Mouse (Mus musculus) heart, embryonic 12.5 days (tissue): ENCODE measurements around the gene Ninl. TPM values are rescaled to one million over a fixed set of nuclear protein-coding genes. Genes with fewer than 3 reads are reported as not detected.

ENCODE experiments used
- ATAC-seq: fragments of 200-750 bp; cut with Nextera tagmentation; 2 replicates; pipeline ENCODE4 v1.8.0; 2017; ENCODE audit warnings: moderate TSS enrichment, moderate library complexity; ENCODE audit not compliant: insufficient number of reproducible peaks, low FRiP score
- H3K27ac ChIP-seq: fragments of 300-500 bp; sonication (generic); 2 replicates; pipeline ENCODE4 v1.5.1; 2016; ENCODE audit warnings: mild to moderate bottlenecking, moderate library complexity; ENCODE audit not compliant: poor library complexity, severe bottlenecking
- H3K27me3 ChIP-seq: fragments of 300-500 bp; sonication (generic); replicated peaks from 2 replicates; pipeline ENCODE4 v1.6.1; 2016; ENCODE audit warnings: mild to moderate bottlenecking, moderate library complexity
- H3K36me3 ChIP-seq: fragments of 300-500 bp; sonication (generic); 2 replicates; pipeline ENCODE4 v1.6.1; 2016; ENCODE audit warnings: mild to moderate bottlenecking, moderate library complexity
- H3K4me1 ChIP-seq: fragments of 300-500 bp; sonication (generic); replicated peaks from 2 replicates; pipeline ENCODE4 v1.6.1; 2016; ENCODE audit warnings: mild to moderate bottlenecking
- H3K4me2 ChIP-seq: fragments of 300-500 bp; sonication (generic); 2 replicates; pipeline ENCODE4 v1.6.1; 2016; ENCODE audit warnings: mild to moderate bottlenecking, moderate library complexity
- H3K4me3 ChIP-seq: fragments of 300-500 bp; sonication (generic); 2 replicates; pipeline ENCODE4 v1.5.1; 2016; ENCODE audit warnings: mild to moderate bottlenecking
- H3K9ac ChIP-seq: fragments of 300-500 bp; sonication (generic); 2 replicates; pipeline ENCODE4 v1.6.1; 2016; ENCODE audit warnings: mild to moderate bottlenecking, moderate library complexity
- H3K9me3 ChIP-seq: fragments of 300-500 bp; sonication (generic); replicated peaks from 2 replicates; pipeline ENCODE4 v1.6.1; 2016; ENCODE audit warnings: mild to moderate bottlenecking, moderate library complexity
- WGBS: fragments of 180-500 bp; shearing (Covaris S2); methylation state at CpG from one replicate; pipeline ENCODE4 v1.1.7; 2016; 5-methylcytosine and 5-hydroxymethylcytosine counted together
- polyA plus RNA-seq: library from polyadenylated mRNA; unstranded; fragments of >200 nt; fragmentation: Nextera tagmentation; extraction: Ambion mirVana; gene quantifications from 2 replicates; pipeline ENCODE4 v1.2.1, GENCODE M21; 2016

The Ninl gene
- 6.7 and 8.4 TPM in 2 replicates for polyA plus RNA-seq

GRCm38 (mm10) chr2:151039232-151039695, at the start of gene Ninl, which contains the start of gene Nanp:
Gene Ninl (minus strand): TSS chr2:151039382.
Gene Nanp (minus strand): TSS chr2:151039398.
- Histone ChIP-seq H3K27ac (peak within 1 kb of the TSS; percentile 73), H3K4me1 (peaks cover 14% of the 10 kb centered on the region), H3K4me3 (peak within 1 kb of the TSS; percentile 83), H3K27me3 (no peaks in the 10 kb centered on the region), H3K9me3 (no peaks in the 10 kb centered on the region), H3K9ac (peak within 1 kb of the TSS; percentile 93), H3K36me3 (no peaks in the 10 kb centered on the region), H3K4me2 (peak within 1 kb of the TSS; percentile 76)
- peak; percentile 95 for ATAC-seq
- under 1% methylated on average over 34 of the region's 34 CpGs for WGBS

DNA sequence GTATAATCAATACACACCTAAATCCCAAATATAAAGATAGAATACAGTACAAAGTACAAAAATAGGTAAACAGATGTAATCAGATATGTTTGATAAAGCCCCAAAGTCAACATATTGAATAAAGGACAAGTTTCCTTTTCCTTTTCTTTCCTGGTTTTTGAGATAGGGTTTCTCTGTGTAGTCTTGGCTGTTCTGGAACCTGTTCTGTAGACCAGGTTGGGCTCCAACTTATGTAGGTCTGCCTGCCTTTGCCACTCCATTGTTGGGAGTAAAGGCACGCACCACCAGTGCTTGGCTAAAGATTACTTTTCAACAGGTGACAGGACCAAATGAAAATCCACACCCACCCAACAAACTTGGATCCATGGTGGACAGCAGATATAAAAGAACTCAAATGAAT, 17.5 kb upstream of the Ninl start:
- no peak overlapping the region for H3K4me2 ChIP-seq
- H3K36me3 ChIP-seq, result no peaks in the 10 kb centered on the region
- H3K4me3 ChIP-seq, result no peak overlapping the region
- H3K4me1 ChIP-seq, result no peaks in the 10 kb centered on the region
- no peak overlapping the region for H3K27ac ChIP-seq
- H3K9me3 ChIP-seq, result 0 out of 2 replicates have a peak, but pooled peaks cover 3% of the 10 kb centered on the region
- H3K9ac ChIP-seq, result no peak overlapping the region
- no peak for ATAC-seq
- no peaks in the 10 kb centered on the region for H3K27me3 ChIP-seq
- WGBS, result 82% methylated on average over 1 of the region's 1 CpGs

GRCm38 (mm10) chr2:151040411-151040810, 1.2 kb upstream of the Ninl start:
- H3K36me3 ChIP-seq, result no peaks in the 10 kb centered on the region
- H3K4me1 ChIP-seq, result peaks cover 14% of the 10 kb centered on the region
- H3K4me2 ChIP-seq, result no peak overlapping the region
- H3K9me3 ChIP-seq, result no peaks in the 10 kb centered on the region
- no peaks in the 10 kb centered on the region for H3K27me3 ChIP-seq
- no peak overlapping the region for H3K9ac ChIP-seq
- no peak for ATAC-seq
- no peak overlapping the region for H3K4me3 ChIP-seq
- H3K27ac ChIP-seq, result no peak overlapping the region
- WGBS, result 84% methylated on average over 1 of the region's 1 CpGs

DNA sequence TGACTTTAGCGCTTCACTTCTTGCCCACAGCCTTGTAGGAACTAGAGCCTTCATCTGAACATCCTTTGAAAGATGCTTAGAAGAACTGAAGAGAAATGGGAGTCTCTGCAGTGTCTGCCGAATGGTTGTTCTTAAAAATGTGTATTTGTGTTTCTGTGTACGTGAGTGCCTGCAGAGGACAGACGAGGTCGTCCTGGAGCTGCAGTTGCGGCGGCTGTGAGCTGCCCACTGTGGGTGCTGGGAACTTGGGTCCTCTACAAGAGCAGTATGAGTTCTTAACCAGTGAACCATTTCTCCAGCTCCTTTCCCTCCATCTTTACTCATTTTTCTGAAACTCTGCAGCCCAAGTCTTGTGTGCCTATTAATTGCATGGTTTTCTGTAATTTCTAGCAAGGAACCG, 544 bp upstream of the Ninl start:
- Histone ChIP-seq H3K27me3 (no peaks in the 10 kb centered on the region), H3K4me2 (peak overlapping the region; percentile 76), H3K4me1 (peaks cover 14% of the 10 kb centered on the region), H3K27ac (peak overlapping the region; percentile 18; the same call in 1 of the 2 replicates), H3K9me3 (no peaks in the 10 kb centered on the region), H3K36me3 (no peaks in the 10 kb centered on the region), H3K9ac (peak overlapping the region; percentile 93), H3K4me3 (peak overlapping the region; percentile 83)
- WGBS, result 42% methylated on average over 8 of the region's 8 CpGs
- no peak; the same call in 1 of the 2 replicates for ATAC-seq

DNA sequence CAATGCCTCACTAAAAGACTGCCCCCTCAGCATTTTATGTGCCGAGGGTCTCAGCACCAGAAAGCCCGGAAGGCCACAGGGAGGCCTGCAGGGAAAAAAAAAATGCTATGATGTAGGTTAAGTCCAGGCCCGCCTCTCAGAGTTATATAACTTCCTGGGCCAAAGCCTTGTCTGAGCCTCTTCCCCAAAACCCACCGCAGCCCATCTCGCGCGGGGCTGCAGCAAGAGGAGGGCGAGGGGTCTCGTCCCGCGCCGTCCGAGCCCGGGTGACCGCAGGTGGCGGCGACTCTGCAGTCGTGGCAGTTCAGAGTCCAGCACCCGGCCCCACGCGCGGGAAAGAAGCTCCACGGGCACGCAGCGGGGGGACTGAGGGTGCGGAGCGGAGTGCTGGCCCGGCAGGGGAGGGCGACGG, 365 bp downstream of the Ninl start:
- ATAC-seq, result peak; percentile 72
- Histone ChIP-seq H3K4me3 (peak overlapping the region; percentile 83), H3K9ac (peak overlapping the region; percentile 93), H3K9me3 (no peaks in the 10 kb centered on the region), H3K4me2 (peak overlapping the region; percentile 76), H3K4me1 (peaks cover 14% of the 10 kb centered on the region), H3K27ac (peak overlapping the region; percentile 73), H3K27me3 (no peaks in the 10 kb centered on the region), H3K36me3 (no peaks in the 10 kb centered on the region)
- WGBS, result under 1% methylated on average over 30 of the region's 30 CpGs

GRCm38 (mm10) chr2:151037876-151038552, 1.2 kb downstream of the Ninl start:
- 0 out of 2 replicates have a peak, but pooled peaks have one; percentile 51 for ATAC-seq
- H3K27ac ChIP-seq, result 0 out of 2 replicates have a peak overlapping the region, but pooled peaks have one; percentile 73
- H3K27me3 ChIP-seq, result no peaks in the 10 kb centered on the region
- H3K9ac ChIP-seq, result peak overlapping the region; percentile 93
- H3K4me1 ChIP-seq, result peaks cover 14% of the 10 kb centered on the region
- no peaks in the 10 kb centered on the region for H3K9me3 ChIP-seq
- H3K4me3 ChIP-seq, result peak overlapping the region; percentile 83
- 49% methylated on average over 18 of the region's 18 CpGs for WGBS
- H3K36me3 ChIP-seq, result no peaks in the 10 kb centered on the region
- peak overlapping the region; percentile 76 for H3K4me2 ChIP-seq

GRCm38 (mm10) chr2:151037292-151037691, 1.9 kb downstream of the Ninl start:
- Histone ChIP-seq H3K4me3 (no peak overlapping the region; the same call in 1 of the 2 replicates), H3K4me2 (no peak overlapping the region; the same call in 1 of the 2 replicates), H3K9ac (no peak overlapping the region), H3K36me3 (peaks cover 2% of the 10 kb centered on the region; the same call in 1 of the 2 replicates), H3K9me3 (no peaks in the 10 kb centered on the region), H3K27me3 (no peaks in the 10 kb centered on the region), H3K27ac (no peak overlapping the region), H3K4me1 (peaks cover 14% of the 10 kb centered on the region)
- no peak for ATAC-seq
- WGBS, result 90% methylated on average over 1 of the region's 1 CpGs

DNA sequence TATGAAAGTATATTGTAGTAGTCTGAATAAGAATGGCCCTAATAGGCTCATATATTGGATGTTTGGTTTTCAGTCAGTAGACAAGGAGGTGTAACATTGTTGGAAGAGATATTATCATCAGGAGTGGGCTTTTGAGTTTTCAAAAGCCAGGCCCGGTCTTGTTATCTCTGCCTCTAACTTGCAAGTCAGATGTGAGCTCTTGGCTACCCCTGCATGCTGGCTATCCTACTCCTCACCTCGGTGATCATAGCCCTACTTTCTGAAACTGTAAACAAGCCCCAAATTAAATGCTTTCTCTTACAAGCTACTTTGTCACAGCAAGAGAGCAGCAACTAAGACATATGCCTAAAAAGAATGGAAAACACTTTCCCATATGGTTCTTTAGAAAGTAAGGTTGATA, 2.5 kb downstream of the Ninl start:
- peaks cover 14% of the 10 kb centered on the region for H3K4me1 ChIP-seq
- H3K27ac ChIP-seq, result no peak overlapping the region
- no peaks in the 10 kb centered on the region for H3K27me3 ChIP-seq
- no peak overlapping the region for H3K4me2 ChIP-seq
- no peak overlapping the region for H3K9ac ChIP-seq
- H3K4me3 ChIP-seq, result no peak overlapping the region
- WGBS, result 72% methylated on average over 2 of the region's 2 CpGs
- no peak for ATAC-seq
- peaks cover 2% of the 10 kb centered on the region; the same call in 1 of the 2 replicates for H3K36me3 ChIP-seq
- no peaks in the 10 kb centered on the region for H3K9me3 ChIP-seq

DNA sequence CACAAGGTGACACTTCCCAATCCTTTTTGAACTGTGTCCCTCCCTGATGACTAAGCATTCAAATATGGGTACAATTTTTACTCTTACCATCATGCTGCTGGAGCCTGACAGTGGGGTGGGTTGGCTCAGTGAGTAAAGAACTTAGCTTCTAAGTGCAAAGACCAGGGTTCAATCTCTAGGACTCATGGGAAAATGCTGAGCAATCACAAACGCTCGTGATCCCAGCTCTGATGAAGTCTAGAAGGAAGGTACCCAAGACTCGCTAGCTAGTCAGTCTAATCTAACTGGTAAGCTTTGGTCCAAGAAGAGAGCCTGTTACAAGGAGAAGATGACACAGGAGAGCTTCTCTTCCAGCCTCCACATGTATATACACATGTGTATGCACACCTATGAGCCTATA, 4.7 kb downstream of the Ninl start:
- 87% methylated on average over 3 of the region's 3 CpGs for WGBS
- no peak overlapping the region for H3K4me3 ChIP-seq
- no peak overlapping the region for H3K4me2 ChIP-seq
- no peaks in the 10 kb centered on the region for H3K27me3 ChIP-seq
- no peak overlapping the region for H3K27ac ChIP-seq
- H3K9ac ChIP-seq, result no peak overlapping the region
- no peaks in the 10 kb centered on the region for H3K9me3 ChIP-seq
- H3K4me1 ChIP-seq, result peaks cover 9% of the 10 kb centered on the region
- no peak for ATAC-seq
- peaks cover 3% of the 10 kb centered on the region for H3K36me3 ChIP-seq

DNA sequence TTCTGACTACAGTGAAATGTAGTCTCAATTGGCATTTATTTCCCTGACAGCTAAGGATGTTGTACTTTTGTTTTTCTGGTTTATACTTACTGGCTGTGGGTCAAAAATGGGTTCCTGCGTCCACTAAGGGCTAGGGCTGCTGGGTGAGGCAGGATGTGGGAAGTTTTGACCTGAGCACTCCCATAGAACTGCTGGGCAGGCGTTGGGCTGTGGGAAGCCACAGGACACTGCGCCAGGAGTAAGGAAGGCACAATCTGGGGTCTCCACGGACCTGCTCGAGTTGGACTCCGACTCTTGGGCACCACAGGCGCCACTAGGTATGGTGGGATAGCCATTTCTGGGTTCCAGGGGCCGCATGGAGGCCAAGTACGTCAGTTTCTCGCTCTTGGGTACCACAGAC, 18.0 kb downstream of the Ninl start:
- Histone ChIP-seq H3K4me1 (no peaks in the 10 kb centered on the region), H3K36me3 (no peaks in the 10 kb centered on the region), H3K4me3 (no peak overlapping the region), H3K27ac (no peak overlapping the region), H3K27me3 (no peaks in the 10 kb centered on the region), H3K9ac (no peak overlapping the region), H3K9me3 (no peaks in the 10 kb centered on the region), H3K4me2 (no peak overlapping the region)
- ATAC-seq, result no peak
- 87% methylated on average over 10 of the region's 10 CpGs for WGBS

DNA sequence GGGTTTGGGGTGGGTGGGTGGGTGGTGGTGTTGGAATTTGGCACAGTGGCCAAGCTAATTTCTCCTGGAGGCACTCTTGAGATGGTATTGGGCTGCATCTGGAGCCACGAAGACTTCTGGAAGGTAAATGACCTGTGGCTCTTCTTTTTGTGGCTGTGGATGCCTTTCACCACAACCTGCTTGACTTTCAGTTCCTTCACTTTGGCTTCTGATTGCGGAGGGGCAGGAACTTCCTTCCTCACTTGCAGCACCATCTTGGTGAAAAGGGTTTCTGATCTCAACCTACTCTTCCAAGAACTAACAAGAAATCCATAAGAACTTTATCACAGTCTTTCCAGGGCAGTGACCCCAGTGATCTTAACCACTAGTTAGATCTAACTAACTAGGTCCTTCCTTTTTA, 23.9 kb downstream of the Ninl start:
- Histone ChIP-seq H3K4me2 (no peak overlapping the region), H3K4me3 (no peak overlapping the region), H3K4me1 (no peaks in the 10 kb centered on the region), H3K9me3 (no peaks in the 10 kb centered on the region), H3K27ac (no peak overlapping the region), H3K36me3 (no peaks in the 10 kb centered on the region), H3K27me3 (no peaks in the 10 kb centered on the region), H3K9ac (no peak overlapping the region)
- no peak for ATAC-seq
- 74% methylated on average over 2 of the region's 2 CpGs for WGBS
